ENCODE assay signal across 12 mouse cellular contexts in the genomic region with DNA sequence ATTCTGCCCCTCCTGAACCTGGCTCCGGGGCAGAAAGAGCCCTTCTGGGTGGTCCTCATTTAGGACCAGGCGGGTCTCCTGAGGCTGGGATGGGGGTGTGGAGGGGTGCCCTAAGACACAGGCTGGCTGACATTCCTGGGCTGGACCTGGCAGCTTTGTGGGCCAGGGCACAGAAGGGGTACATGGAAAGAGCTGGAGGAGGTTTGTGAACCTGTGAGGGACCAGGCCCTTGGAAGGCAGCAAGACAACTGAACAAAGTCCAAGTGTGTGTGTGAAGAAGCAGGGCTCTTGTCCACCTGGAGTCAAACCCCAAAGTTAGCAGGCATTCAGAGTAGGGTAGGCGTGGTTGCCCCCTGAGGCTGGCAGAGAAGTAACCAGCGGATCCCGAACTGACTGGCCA. TPM values are rescaled to one million over a fixed set of nuclear protein-coding genes. Genes with fewer than 3 reads are reported as not detected.
DNase-seq lines count a peak whose midpoint lies in the region; ATAC-seq lines count a peak whose summit lies in the region.
"Had no signal": no experiment of that assay in that cellular context is flagged by ENCODE, and none has a peak within 500 bp of the region (broad histone marks: within the 10 kb centered on the region; RNA-seq: fewer than 3 reads in every experiment).

No protein-coding gene starts in this region.

- H3K27ac ChIP-seq in heart, embryonic 16.5 days (ENCODE audit: low read length) = peak overlapping the region; percentile 83
- H3K27ac ChIP-seq in embryonic facial prominence, embryonic 12.5 days = peak overlapping the region; percentile 100
- peak overlapping the region; percentile 94 for H3K27ac ChIP-seq in hindbrain, embryonic 14.5 days
- peak overlapping the region; percentile 97 for H3K27ac ChIP-seq in midbrain, embryonic 16.5 days (ENCODE audit: low read length)
- H3K27ac ChIP-seq: liver, embryonic 14.5 days had no signal

- H3K36me3 ChIP-seq in heart, embryonic 16.5 days (ENCODE audit: control insufficient read depth, insufficient read depth) = no peaks in the 10 kb centered on the region
- no peaks in the 10 kb centered on the region for H3K36me3 ChIP-seq in embryonic facial prominence, embryonic 12.5 days
- H3K36me3 ChIP-seq in hindbrain, embryonic 14.5 days (replicated peaks; ENCODE audit: control insufficient read depth, insufficient read depth) = no peaks in the 10 kb centered on the region
- no peaks in the 10 kb centered on the region for H3K36me3 ChIP-seq in midbrain, embryonic 16.5 days (ENCODE audit: control insufficient read depth, insufficient read depth, low read length)
- H3K36me3 ChIP-seq: G1E had no signal

- ATAC-seq in heart, embryonic 16.5 days (replicated peaks; ENCODE audit: extremely low read depth, insufficient read depth, low FRiP score) = no peak
- ATAC-seq in embryonic facial prominence, embryonic 12.5 days (ENCODE audit: insufficient number of reproducible peaks, insufficient read depth, low FRiP score, low TSS enrichment) = no peak
- no peak for ATAC-seq in hindbrain, embryonic 14.5 days (ENCODE audit: low FRiP score)
- no peak for ATAC-seq in midbrain, embryonic 16.5 days
- no peak for ATAC-seq in granulocyte monocyte progenitor cell, adult 5-6 weeks (replicated peaks; ENCODE audit: poor library complexity, severe bottlenecking)

- no peaks in the 10 kb centered on the region; the same call in 1 of the 2 replicates for H3K4me1 ChIP-seq in heart, embryonic 16.5 days (ENCODE audit: control insufficient read depth, insufficient read depth, low read length)
- H3K4me1 ChIP-seq in embryonic facial prominence, embryonic 12.5 days = peaks cover 35% of the 10 kb centered on the region
- H3K4me1 ChIP-seq in hindbrain, embryonic 14.5 days (replicated peaks; ENCODE audit: control insufficient read depth, insufficient read depth, low read length) = peaks cover 5% of the 10 kb centered on the region
- peaks cover 30% of the 10 kb centered on the region for H3K4me1 ChIP-seq in midbrain, embryonic 16.5 days (ENCODE audit: control insufficient read depth, insufficient read depth, low read length)

- H3K9ac ChIP-seq in heart, embryonic 16.5 days (ENCODE audit: low read length) = peak overlapping the region; percentile 81
- peak overlapping the region; percentile 97 for H3K9ac ChIP-seq in embryonic facial prominence, embryonic 12.5 days
- peak overlapping the region; percentile 86 for H3K9ac ChIP-seq in hindbrain, embryonic 14.5 days
- peak overlapping the region; percentile 97 for H3K9ac ChIP-seq in midbrain, embryonic 16.5 days (ENCODE audit: low read depth, low read length)
- H3K9ac ChIP-seq: liver, embryonic 14.5 days had no signal

- intact Hi-C loops in heart, postnatal 25 days (cut with DNase I) = no loop called here

- DNase-seq in heart, postnatal 25 days (ENCODE audit: low spot score) = no peak
- no peak for DNase-seq in hindbrain, embryonic 14.5 days (ENCODE audit: low spot score)
- no peak for DNase-seq in gastrocnemius, adult 18-20 months (ENCODE audit: low spot score)
- no peak for DNase-seq in spleen, postnatal 14 days (ENCODE audit: low spot score in 2 of 2)
- DNase-seq: right cerebral cortex, postnatal 25 days had no signal

- no peaks in the 10 kb centered on the region for H3K9me3 ChIP-seq in heart, embryonic 16.5 days (replicated peaks; ENCODE audit: control insufficient read depth, low read length)
- H3K9me3 ChIP-seq in embryonic facial prominence, embryonic 12.5 days = no peaks in the 10 kb centered on the region
- no peaks in the 10 kb centered on the region for H3K9me3 ChIP-seq in hindbrain, embryonic 14.5 days (ENCODE audit: control insufficient read depth, low read length)
- no peaks in the 10 kb centered on the region for H3K9me3 ChIP-seq in midbrain, embryonic 16.5 days (replicated peaks; ENCODE audit: control insufficient read depth, low read length, poor library complexity, severe bottlenecking)

- H3K4me2 ChIP-seq in heart, embryonic 16.5 days (ENCODE audit: low read depth, low read length) = peak overlapping the region; percentile 99
- peak overlapping the region; percentile 91 for H3K4me2 ChIP-seq in embryonic facial prominence, embryonic 12.5 days (replicated peaks)
- peak overlapping the region; percentile 80 for H3K4me2 ChIP-seq in hindbrain, embryonic 14.5 days (replicated peaks)
- peak overlapping the region; percentile 88 for H3K4me2 ChIP-seq in midbrain, embryonic 16.5 days (ENCODE audit: low read length)

- 65% methylated on average over 5 of the region's 5 CpGs for WGBS in heart, embryonic 16.5 days
- 20% methylated on average over 5 of the region's 5 CpGs for WGBS in embryonic facial prominence, embryonic 12.5 days
- 41% methylated on average over 5 of the region's 5 CpGs for WGBS in hindbrain, embryonic 14.5 days
- WGBS in midbrain, embryonic 16.5 days = 39% methylated on average over 5 of the region's 5 CpGs

- H3K27me3 ChIP-seq in heart, embryonic 16.5 days (ENCODE audit: control insufficient read depth, insufficient read depth, low read length) = peaks cover 23% of the 10 kb centered on the region
- no peaks in the 10 kb centered on the region for H3K27me3 ChIP-seq in embryonic facial prominence, embryonic 12.5 days
- no peaks in the 10 kb centered on the region for H3K27me3 ChIP-seq in hindbrain, embryonic 14.5 days (ENCODE audit: control insufficient read depth, insufficient read depth, low read length)
- no peaks in the 10 kb centered on the region for H3K27me3 ChIP-seq in midbrain, embryonic 16.5 days (ENCODE audit: control insufficient read depth, insufficient read depth, low read depth, low read length)

- peak overlapping the region; percentile 69 for H3K4me3 ChIP-seq in heart, embryonic 16.5 days (ENCODE audit: low read length)
- peak overlapping the region; percentile 86 for H3K4me3 ChIP-seq in embryonic facial prominence, embryonic 12.5 days
- peak overlapping the region; percentile 74 for H3K4me3 ChIP-seq in hindbrain, embryonic 14.5 days (replicated peaks; ENCODE audit: low read length)
- peak overlapping the region; percentile 85 for H3K4me3 ChIP-seq in midbrain, embryonic 16.5 days (ENCODE audit: low read depth, low read length)

RNA-seq across cellular contexts. Expression of gene Clmp, which starts 1.3 kb away (rescaled TPM):
- 7.4 and 7.7 TPM in 2 replicates for polyA plus RNA-seq in heart, embryonic 16.5 days (2015; fragmentation: Nextera tagmentation; extraction: Ambion mirVana)
- total RNA-seq in heart, postnatal 25 days (2021) = 1 to 10 TPM; 3.4 to 7.0 TPM
- 75.9 and 81.8 TPM in 2 replicates for polyA plus RNA-seq in embryonic facial prominence, embryonic 12.5 days (2016; fragmentation: Nextera tagmentation; extraction: Ambion mirVana)
- 56.6 and 62.9 TPM in 2 replicates for polyA plus RNA-seq in hindbrain, embryonic 14.5 days (2014; fragmentation: Nextera tagmentation; extraction: Ambion mirVana)
- 50.3 and 50.9 TPM in 2 replicates for polyA plus RNA-seq in midbrain, embryonic 16.5 days (2015; fragmentation: Nextera tagmentation; extraction: Ambion mirVana)
- total RNA-seq in gastrocnemius, adult 18-20 months (2021) = 1 to 10 TPM; 3.7 to 5.6 TPM
- not detected in 2 replicates for total RNA-seq in granulocyte monocyte progenitor cell, adult 5-6 weeks (2014; fragmentation: Nextera tagmentation)
- total RNA-seq in granulocyte monocyte progenitor cell, adult 5-6 weeks (2017) = 0.13 and 0.52 TPM in 2 replicates
- polyA plus RNA-seq: G1E had no signal

RNA-seq across cellular contexts. Expression of gene Gm21915, which starts 16.6 kb away (rescaled TPM):
- polyA plus RNA-seq in heart, embryonic 16.5 days (2015; fragmentation: Nextera tagmentation; extraction: Ambion mirVana) = not detected in 2 replicates
- not detected for total RNA-seq in heart, postnatal 25 days (2021)
- polyA plus RNA-seq in embryonic facial prominence, embryonic 12.5 days (2016; fragmentation: Nextera tagmentation; extraction: Ambion mirVana) = not detected in 2 replicates
- polyA plus RNA-seq in hindbrain, embryonic 14.5 days (2014; fragmentation: Nextera tagmentation; extraction: Ambion mirVana) = not detected in 2 replicates
- polyA plus RNA-seq in midbrain, embryonic 16.5 days (2015; fragmentation: Nextera tagmentation; extraction: Ambion mirVana) = not detected in 2 replicates
- not detected for total RNA-seq in gastrocnemius, adult 18-20 months (2021)
- total RNA-seq in granulocyte monocyte progenitor cell, adult 5-6 weeks (2014; fragmentation: Nextera tagmentation) = not detected in 2 replicates
- not detected in 2 replicates for total RNA-seq in granulocyte monocyte progenitor cell, adult 5-6 weeks (2017)
- total RNA-seq: gastrocnemius, postnatal 36 days had no signal
- polyA plus RNA-seq: G1E; liver, embryonic 14.5 days had no signal
